Mouse (Mus musculus): ENCODE measurements around the gene Fbn1.

Fbn1 gene

DNA sequence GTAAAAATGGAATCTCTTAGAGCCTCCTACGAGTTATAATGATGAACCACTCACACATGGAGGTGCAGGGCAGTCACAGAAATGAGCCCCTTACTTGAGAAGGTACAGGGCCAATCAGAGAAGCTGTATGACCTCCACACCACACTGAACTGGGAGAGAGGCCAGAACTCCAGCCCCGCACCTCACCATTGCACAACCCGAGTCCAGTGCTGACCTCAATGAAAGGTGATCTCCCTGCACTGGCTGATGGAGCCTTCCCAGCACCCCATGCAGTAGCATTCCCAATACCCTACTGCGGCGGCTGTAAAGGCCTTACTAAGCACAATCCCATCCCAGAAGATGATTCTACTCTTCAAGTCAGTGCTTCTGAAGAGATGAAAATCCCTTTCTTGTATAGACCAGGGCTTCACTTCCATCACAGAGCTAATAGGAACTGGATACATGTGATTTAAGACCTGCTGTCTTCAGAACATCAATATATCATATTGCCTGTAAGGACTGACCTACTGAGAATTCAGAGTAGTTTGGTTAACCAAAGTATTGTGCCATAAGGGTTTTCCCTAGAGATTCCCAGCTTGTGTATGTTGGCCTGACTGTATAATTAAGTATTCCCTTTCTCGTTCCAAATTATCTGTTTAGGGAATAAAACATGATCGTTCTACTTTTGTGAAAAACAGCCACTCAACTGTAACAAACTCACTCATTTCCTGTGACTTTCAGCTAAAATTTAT lies 182.5 kb downstream of the Fbn1 start:
- DNase-seq = no peak

DNA sequence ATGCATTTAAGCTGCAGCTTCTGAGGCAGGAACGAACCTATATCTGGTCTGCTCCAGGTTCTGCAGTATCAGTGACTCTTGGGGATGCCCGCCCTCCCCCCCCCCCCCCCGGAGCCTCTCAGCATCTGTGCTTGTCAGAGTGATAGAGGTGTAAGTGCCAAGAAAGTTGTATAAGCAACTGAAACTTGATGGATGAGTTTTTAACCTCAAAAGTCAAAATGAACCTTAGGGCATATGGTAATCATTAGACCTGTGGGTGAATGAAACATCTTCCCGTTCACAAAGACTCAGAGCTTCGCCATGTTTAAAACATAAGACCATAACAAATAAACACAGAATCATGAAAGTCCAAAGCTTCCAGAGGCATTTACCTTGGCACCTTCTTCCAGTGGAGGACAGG lies 183.3 kb downstream of the Fbn1 start:
- no peak for DNase-seq

DNA sequence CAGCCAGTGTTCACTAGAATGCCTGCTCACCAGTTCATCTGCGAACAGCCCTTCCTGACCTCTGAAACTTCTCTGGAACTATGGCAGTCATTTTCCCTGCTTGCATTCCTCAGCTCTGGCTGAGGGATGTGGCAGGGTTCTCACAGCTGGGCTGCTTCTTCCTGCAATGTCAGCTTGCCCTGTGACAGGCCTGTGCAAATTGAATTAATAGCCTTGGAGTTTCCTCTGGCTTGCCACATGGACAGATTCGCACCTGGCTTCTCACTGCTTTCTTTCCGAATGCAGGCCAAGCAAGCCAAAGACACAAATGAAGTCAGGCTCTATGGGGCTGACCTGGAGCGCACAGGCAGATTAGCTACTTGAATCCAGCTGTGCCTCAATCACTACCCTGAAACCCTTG lies 184.4 kb downstream of the Fbn1 start:
- DNase-seq = no peak

- DNase-seq = no peak
Measured at GRCm38 (mm10) chr2:125322581-125322980, 185.2 kb downstream of the Fbn1 start.

DNA sequence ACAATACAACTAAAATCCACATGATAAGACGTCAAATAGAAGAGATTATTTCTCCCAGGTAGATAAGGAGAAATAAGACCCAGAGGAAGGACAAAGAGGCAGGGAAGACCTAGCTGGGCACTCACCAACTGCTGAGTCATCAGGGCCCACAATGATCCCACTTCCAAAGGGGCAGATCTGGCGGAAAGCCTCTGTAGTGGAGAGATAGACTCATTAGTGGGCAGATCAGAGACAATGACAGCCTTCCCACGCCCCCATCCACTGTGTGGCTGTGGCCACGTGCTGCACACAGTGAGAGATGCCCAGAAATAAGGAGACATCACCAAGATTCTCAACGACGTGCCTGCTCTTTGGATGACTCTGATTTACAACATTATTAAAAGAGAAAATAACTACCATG lies 186.7 kb downstream of the Fbn1 start:
- no peak for DNase-seq

GRCm38 (mm10) chr2:125319651-125320050 lies 188.1 kb downstream of the Fbn1 start:
- no peak for DNase-seq

DNA sequence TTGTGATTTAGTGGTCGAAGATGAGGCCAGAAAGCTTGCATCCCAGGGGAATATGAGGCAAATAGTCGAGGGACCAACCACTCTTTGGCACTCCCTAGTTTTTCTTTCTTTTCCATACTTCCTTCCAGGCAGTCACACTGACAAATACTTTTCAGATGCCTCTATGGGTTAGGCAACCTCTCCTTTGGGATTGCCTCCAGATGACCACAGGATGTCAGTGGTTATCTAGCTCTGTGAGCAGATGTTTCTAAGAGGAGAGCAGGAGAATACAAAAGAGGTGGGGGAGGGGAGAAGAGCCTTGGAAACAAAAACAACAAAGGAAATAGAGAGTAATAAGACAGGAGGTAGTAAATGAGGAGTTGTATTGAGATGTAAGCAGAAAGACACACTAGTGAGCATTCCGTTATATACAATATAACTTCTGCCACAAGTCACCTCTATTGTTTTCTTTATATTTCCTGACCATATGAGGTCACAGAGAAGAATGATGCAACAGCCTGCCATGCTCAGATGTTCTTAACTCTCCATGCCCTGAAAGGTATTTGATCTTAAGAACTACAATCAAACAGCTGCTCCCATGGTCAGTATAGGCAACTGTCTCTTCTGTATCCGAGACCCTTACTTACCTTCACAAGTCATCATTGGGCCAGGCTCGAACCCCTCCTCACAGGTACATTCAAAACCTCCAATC lies 189.3 kb downstream of the Fbn1 start:
- DNase-seq = no peak

DNA sequence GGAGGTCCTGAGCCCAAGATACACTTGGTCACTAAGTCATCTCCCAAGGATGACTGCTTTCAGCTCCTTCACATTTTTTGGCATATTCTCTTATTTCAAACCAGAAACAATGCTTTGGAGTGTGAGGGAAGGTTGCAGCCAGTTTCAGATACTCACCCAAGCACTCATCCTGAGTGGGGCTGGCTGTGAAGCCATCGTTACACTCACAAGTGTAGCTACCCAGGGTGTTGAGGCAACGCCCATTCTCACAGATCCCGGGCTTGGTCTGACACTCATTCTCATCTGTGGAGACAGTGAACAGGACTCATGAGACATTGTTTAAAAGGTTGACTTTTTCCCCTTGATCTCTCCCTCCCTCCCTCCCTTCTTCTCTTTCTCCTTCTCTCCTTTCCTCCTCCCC lies 192.6 kb downstream of the Fbn1 start:
- no peak for DNase-seq

- DNase-seq = no peak
Measured at GRCm38 (mm10) chr2:125314169-125314925, 193.4 kb downstream of the Fbn1 start.

DNA sequence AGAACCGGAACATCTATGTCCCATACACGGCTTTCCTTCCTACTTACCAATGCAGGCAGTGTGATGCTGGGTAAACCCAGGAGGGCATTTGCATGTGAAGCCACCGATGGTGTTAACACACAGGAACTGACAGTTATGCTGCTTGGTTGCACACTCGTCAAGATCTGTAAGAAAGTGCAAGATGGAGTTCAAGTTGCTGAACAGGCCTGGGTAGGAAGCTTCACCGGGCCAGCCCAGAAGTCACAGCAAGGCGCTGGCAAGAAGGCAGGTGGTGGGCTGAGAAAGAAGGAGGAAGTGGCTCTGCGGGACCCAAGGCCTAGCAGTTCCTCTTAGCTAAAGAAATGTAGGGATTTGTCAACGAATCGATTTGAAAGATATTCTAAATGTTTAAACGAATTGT lies 198.1 kb downstream of the Fbn1 start:
- DNase-seq = no peak

DNA sequence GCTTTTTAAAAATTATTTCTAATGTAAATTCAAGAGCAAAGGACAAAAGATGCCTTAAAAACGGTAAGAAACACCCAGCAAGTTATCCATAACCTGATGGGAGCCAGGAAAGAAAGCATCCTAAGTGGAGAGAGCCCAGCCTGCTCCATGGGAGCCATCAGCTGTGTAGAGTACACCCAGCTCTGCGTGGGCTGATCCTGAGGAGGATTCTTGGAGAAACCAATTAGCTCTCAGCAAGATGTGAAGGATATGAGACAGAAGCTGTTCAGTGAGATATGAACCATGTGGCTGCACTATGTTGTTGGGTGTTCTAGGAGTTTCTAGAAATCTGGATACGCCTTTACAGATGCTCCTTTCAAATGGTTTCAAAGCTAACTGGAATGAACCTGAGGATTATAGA lies 202.1 kb downstream of the Fbn1 start:
- DNase-seq = no peak

- DNase-seq = no peak
Measured at GRCm38 (mm10) chr2:125304746-125305145, 203.0 kb downstream of the Fbn1 start.

- no peak for DNase-seq
Measured at GRCm38 (mm10) chr2:125303764-125304384, 203.9 kb downstream of the Fbn1 start.

DNA sequence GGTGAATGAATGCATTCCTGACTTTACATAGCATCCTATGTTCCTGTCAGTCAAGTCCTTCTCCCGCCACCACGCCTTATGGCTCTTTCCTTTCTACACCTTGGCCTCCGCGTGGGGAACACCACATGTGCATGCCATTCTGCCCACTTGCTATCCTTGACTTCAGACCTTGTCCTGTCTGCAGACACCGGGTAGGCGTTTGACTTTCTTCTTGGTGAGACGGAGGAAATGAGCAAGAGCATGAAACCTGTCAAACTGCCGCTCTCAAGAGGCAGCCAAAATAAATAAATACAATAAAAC lies 205.2 kb downstream of the Fbn1 start:
- DNase-seq = no peak

- no peak for DNase-seq
Measured at GRCm38 (mm10) chr2:125301877-125302624, 205.7 kb downstream of the Fbn1 start.

DNA sequence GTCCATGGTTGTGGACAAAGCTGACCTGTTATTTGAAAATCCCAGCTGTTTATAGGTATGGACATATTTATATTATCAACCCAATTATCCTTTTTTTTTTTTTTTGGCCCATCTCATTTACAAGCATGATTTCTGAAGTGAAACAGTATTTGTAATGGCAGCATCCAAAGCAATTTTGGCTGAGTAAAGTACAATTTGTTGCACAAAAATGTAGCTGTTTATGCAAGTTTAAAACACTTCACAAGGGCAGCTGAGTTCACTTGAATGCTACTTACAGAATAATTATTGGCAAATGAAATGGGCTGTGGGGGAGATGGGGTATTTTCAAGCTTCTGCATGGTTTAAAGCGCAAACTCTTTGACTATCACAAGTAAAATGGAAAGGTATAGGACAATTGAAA lies 209.0 kb downstream of the Fbn1 start:
- DNase-seq = no peak

GRCm38 (mm10) chr2:125295526-125295925 lies 212.3 kb downstream of the Fbn1 start:
- DNase-seq = no peak

GRCm38 (mm10) chr2:125293969-125294491 lies 213.8 kb downstream of the Fbn1 start:
- no peak for DNase-seq

DNA sequence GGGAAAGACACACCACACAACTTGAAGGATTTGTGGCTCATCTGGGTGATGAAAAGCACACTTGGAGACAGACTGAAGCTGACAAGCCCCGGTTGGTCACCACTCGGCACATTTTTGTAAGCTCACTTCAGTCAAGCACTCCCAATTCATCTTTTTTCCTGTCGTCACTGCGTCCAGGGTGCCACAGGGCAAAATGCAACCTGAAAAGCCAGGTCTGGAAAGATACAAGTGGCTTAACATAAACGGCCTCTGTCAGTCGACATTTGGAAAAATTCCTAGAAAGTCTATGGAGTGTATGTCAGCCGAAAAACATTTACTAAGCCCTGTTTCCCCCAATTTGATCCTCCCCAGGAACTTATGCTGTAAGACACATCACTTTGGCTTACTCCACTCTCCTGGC lies 215.2 kb downstream of the Fbn1 start:
- no peak for DNase-seq

DNA sequence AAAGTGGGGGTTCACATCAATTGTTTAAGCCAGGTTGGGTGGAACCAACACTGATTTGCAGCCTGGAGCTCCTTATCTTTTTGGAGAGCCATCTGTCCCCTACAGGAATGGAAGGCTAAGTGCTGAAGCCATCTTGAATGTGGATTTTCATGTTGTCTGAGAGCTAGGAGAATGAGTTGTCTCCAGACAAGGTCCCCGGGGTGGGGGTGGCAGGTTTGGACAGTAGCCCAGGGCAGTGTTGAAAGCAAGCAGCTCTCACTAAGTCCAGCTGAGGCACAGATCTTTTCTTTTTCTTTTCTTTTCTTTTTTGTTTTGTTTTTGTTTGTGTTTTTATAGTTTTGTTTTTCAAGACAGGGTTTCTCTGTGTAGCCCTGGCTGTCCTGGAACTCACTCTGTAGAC lies 216.7 kb downstream of the Fbn1 start:
- DNase-seq = no peak

- DNase-seq = no peak
Measured at GRCm38 (mm10) chr2:125290197-125290965, 217.4 kb downstream of the Fbn1 start.

GRCm38 (mm10) chr2:125285777-125286176 lies 222.0 kb downstream of the Fbn1 start:
- DNase-seq = no peak
